Comparison of ENCODE assay signal across 9 mouse cellular contexts in the genomic region with DNA sequence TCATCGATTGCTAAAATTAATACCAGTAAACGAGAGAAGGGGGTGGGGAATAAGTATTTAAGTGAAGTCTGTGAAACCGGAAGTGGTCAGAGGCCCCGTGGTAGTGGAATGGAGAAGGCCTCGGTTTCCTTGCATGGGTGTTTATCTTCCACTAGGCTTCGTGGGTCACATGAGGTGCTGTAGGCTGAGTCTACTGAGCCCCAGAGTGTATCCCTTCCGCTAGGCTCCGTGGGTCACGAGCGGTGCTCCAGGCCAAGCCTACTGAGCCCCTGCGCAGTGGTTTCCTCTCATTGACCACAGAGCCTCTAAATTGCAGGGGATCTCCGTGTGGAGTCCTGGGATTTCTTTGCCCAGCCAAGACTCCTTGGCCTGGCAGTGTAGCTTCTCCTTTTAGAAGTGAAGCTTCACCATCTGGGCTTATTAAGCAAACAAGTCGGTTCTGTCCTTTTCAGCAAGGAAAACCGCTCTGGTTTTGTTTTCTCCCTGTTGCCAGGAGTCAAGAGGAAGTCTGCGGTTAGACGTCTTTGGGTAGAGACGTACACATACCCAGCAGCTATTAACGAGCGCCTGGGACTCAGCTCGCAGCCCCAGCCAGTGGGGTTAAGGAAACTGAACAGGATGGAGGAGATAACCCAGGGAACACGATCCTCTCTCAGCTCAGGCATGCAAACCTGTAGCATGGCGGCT.
A peak's percentile ranks its signal among the peaks of the same experiment; 100 is the strongest.
DNase-seq lines count a peak whose midpoint lies in the region; ATAC-seq lines count a peak whose summit lies in the region.
"Had no signal": no experiment of that assay in that cellular context is flagged by ENCODE, and none has a peak within 500 bp of the region (broad histone marks: within the 10 kb centered on the region; RNA-seq: fewer than 3 reads in every experiment).

No protein-coding gene starts in this region.

- H3K4me1 ChIP-seq in kidney, embryonic 14.5 days (ENCODE audit: control insufficient read depth, insufficient read depth, low read length) = no peaks in the 10 kb centered on the region
- no peaks in the 10 kb centered on the region for H3K4me1 ChIP-seq in embryonic facial prominence, embryonic 11.5 days (ENCODE audit: control insufficient read depth, insufficient read depth, low read length)

- no peak overlapping the region for H3K4me2 ChIP-seq in kidney, embryonic 14.5 days (replicated peaks; ENCODE audit: low read depth, low read length)
- H3K4me2 ChIP-seq in embryonic facial prominence, embryonic 11.5 days (ENCODE audit: low read depth, low read length) = no peak overlapping the region

- peak; percentile 17 for DNase-seq in kidney, adult 9 months
- DNase-seq in embryonic facial prominence, embryonic 11.5 days (ENCODE audit: low spot score) = peak; percentile 41
- peak; percentile 33 for DNase-seq in lung, postnatal 10 days
- peak; percentile 29 to 45 for DNase-seq in thymus, postnatal 10 days (ENCODE audit: low spot score in 2 of 2)
- DNase-seq in urinary bladder, postnatal 36 days (ENCODE audit: low spot score in 2 of 2) = no peak
- no peak for DNase-seq in left cerebral cortex, adult 11 months (ENCODE audit: low spot score)
- DNase-seq in adrenal gland, postnatal 25 days = no peak
- DNase-seq: cerebellum, adult 9-11 months had no signal

- H3K9me3 ChIP-seq in kidney, embryonic 14.5 days (ENCODE audit: control insufficient read depth, low read length) = no peaks in the 10 kb centered on the region
- H3K9me3 ChIP-seq in embryonic facial prominence, embryonic 11.5 days (replicated peaks; ENCODE audit: control insufficient read depth, low read length) = no peaks in the 10 kb centered on the region

- WGBS in kidney, embryonic 14.5 days = 66% methylated on average over 22 of the region's 22 CpGs
- WGBS in embryonic facial prominence, embryonic 11.5 days = 59% methylated on average over 22 of the region's 22 CpGs

- H3K27me3 ChIP-seq in kidney, embryonic 14.5 days (ENCODE audit: control insufficient read depth, insufficient read depth, low read length) = 0 out of 2 replicates have a peak, but pooled peaks cover 5% of the 10 kb centered on the region
- H3K27me3 ChIP-seq in embryonic facial prominence, embryonic 11.5 days (ENCODE audit: control insufficient read depth, insufficient read depth, low read length) = no peaks in the 10 kb centered on the region

- H3K4me3 ChIP-seq in kidney, embryonic 14.5 days (ENCODE audit: low read length) = no peak overlapping the region
- no peak overlapping the region for H3K4me3 ChIP-seq in embryonic facial prominence, embryonic 11.5 days (ENCODE audit: low read depth, low read length)

- no peak for ATAC-seq in kidney, embryonic 14.5 days (ENCODE audit: low FRiP score, low TSS enrichment)
- ATAC-seq in embryonic facial prominence, embryonic 11.5 days (replicated peaks; ENCODE audit: insufficient number of reproducible peaks, low FRiP score, low TSS enrichment, low read depth) = no peak

- no peak overlapping the region for H3K27ac ChIP-seq in kidney, embryonic 14.5 days (ENCODE audit: low read depth, low read length)
- no peak overlapping the region for H3K27ac ChIP-seq in embryonic facial prominence, embryonic 11.5 days (replicated peaks; ENCODE audit: low read depth, low read length)

- no peak overlapping the region for H3K9ac ChIP-seq in kidney, embryonic 14.5 days (ENCODE audit: low read depth, low read length)
- H3K9ac ChIP-seq in embryonic facial prominence, embryonic 11.5 days (replicated peaks; ENCODE audit: low read length) = no peak overlapping the region

- no peaks in the 10 kb centered on the region for H3K36me3 ChIP-seq in kidney, embryonic 14.5 days (ENCODE audit: control insufficient read depth, insufficient read depth, low read length)
- H3K36me3 ChIP-seq in embryonic facial prominence, embryonic 11.5 days (replicated peaks; ENCODE audit: control insufficient read depth, insufficient read depth, low read depth, low read length) = no peaks in the 10 kb centered on the region

Comparison
In these comparisons a context has a peak if more than half of its experiments do, and no peak if none do; other contexts are left out.
1. DNase-seq: peak in kidney, adult 9 months (single experiment), embryonic facial prominence, embryonic 11.5 days (single experiment), lung, postnatal 10 days (single experiment) and thymus, postnatal 10 days (2 of 2); none in urinary bladder, postnatal 36 days (0 of 2), left cerebral cortex, adult 11 months (single experiment) and adrenal gland, postnatal 25 days (single experiment).